Mouse (Mus musculus): ENCODE data around the gene Cnst.

Gene Cnst

GRCm38 (mm10) chr1:179553197-179553948 is 7.2 kb downstream of the Cnst start:
- no peak for DNase-seq (ENCODE audit: low read depth, low spot score)

GRCm38 (mm10) chr1:179553949-179554347 is 7.8 kb downstream of the Cnst start:
- DNase-seq (ENCODE audit: low read depth, low spot score): no peak

GRCm38 (mm10) chr1:179556921-179557320 is 10.8 kb downstream of the Cnst start:
- DNase-seq (ENCODE audit: low read depth, low spot score): no peak

GRCm38 (mm10) chr1:179559446-179560194 is 13.4 kb downstream of the Cnst start:
- no peak for DNase-seq (ENCODE audit: low read depth, low spot score)

GRCm38 (mm10) chr1:179560845-179561430 is 14.8 kb downstream of the Cnst start:
- DNase-seq (ENCODE audit: low read depth, low spot score): no peak

- no peak for DNase-seq (ENCODE audit: low read depth, low spot score)
These were observed 17.0 kb downstream of the Cnst start for GRCm38 (mm10) chr1:179563211-179563610.

- DNase-seq (ENCODE audit: low read depth, low spot score): no peak
These were observed 17.8 kb downstream of the Cnst start for GRCm38 (mm10) chr1:179563926-179564325.

GRCm38 (mm10) chr1:179567558-179567957 is 21.4 kb downstream of the Cnst start:
- no peak for DNase-seq (ENCODE audit: low read depth, low spot score)

GRCm38 (mm10) chr1:179568690-179569398 is 22.7 kb downstream of the Cnst start:
- no peak for DNase-seq (ENCODE audit: low read depth, low spot score)

GRCm38 (mm10) chr1:179570482-179570881 is 24.3 kb downstream of the Cnst start:
- DNase-seq (ENCODE audit: low read depth, low spot score): no peak

- no peak for DNase-seq (ENCODE audit: low read depth, low spot score)
These were observed 25.5 kb downstream of the Cnst start for GRCm38 (mm10) chr1:179571686-179572085.

- DNase-seq (ENCODE audit: low read depth, low spot score): no peak
These were observed 27.6 kb downstream of the Cnst start for GRCm38 (mm10) chr1:179573650-179574206.

- DNase-seq (ENCODE audit: low read depth, low spot score): no peak
These were observed 32.5 kb downstream of the Cnst start for GRCm38 (mm10) chr1:179578625-179579024.

- DNase-seq (ENCODE audit: low read depth, low spot score): no peak
These were observed 34.0 kb downstream of the Cnst start for GRCm38 (mm10) chr1:179580200-179580599.

- no peak for DNase-seq (ENCODE audit: low read depth, low spot score)
These were observed 35.3 kb downstream of the Cnst start for GRCm38 (mm10) chr1:179581422-179581821.

- DNase-seq (ENCODE audit: low read depth, low spot score): no peak
These were observed 35.9 kb downstream of the Cnst start for GRCm38 (mm10) chr1:179582021-179582433.

- DNase-seq (ENCODE audit: low read depth, low spot score): no peak
These were observed 36.9 kb downstream of the Cnst start for GRCm38 (mm10) chr1:179583090-179583489.

- no peak for DNase-seq (ENCODE audit: low read depth, low spot score)
These were observed 38.0 kb downstream of the Cnst start for GRCm38 (mm10) chr1:179584220-179584619.

- no peak for DNase-seq (ENCODE audit: low read depth, low spot score)
These were observed 39.5 kb downstream of the Cnst start for GRCm38 (mm10) chr1:179585646-179586045.

GRCm38 (mm10) chr1:179586430-179587095 is 40.4 kb downstream of the Cnst start:
- DNase-seq (ENCODE audit: low read depth, low spot score): no peak

GRCm38 (mm10) chr1:179588230-179588629 is 42.1 kb downstream of the Cnst start:
- no peak for DNase-seq (ENCODE audit: low read depth, low spot score)
